Mouse (Mus musculus): ENCODE results near the gene Stard7. TPM values are rescaled to one million over a fixed set of nuclear protein-coding genes. Genes with fewer than 3 reads are reported as not detected.

Stard7 gene
- total RNA-seq, 2 experiments from 2014 or later = 88.9 to 152 TPM

DNA sequence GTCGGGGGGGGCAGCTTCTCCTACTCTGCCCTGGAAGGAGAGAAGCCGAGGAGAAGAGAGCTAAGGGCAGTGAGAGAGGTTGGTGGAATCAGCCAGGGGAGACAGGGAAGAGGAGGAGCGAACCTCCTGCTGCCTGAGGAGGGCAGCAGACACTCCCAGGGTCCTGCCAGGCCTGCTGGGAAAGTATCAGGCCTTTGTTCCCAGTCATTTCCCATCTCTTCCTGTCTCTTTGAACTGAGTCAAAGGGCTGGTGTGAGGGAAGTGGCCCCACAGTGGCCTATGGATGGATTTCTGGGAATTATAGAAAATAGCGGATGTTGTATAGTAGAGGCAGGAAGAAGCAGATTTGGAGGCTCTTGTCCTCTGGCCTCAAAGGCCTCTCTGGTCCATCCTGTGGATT lies 43.9 kb downstream of the Stard7 start:
- Histone ChIP-seq H3K4me3 (no peak overlapping the region), H3K27ac (no peak overlapping the region)
- intact Hi-C loops (cut with DNase I) = no loop called here
- no peak for DNase-seq
- TF ChIP-seq CTCF (IDR thresholded peaks at IDR 0.05) = peak; percentile 16; the same call in 1 of the 2 replicates

DNA sequence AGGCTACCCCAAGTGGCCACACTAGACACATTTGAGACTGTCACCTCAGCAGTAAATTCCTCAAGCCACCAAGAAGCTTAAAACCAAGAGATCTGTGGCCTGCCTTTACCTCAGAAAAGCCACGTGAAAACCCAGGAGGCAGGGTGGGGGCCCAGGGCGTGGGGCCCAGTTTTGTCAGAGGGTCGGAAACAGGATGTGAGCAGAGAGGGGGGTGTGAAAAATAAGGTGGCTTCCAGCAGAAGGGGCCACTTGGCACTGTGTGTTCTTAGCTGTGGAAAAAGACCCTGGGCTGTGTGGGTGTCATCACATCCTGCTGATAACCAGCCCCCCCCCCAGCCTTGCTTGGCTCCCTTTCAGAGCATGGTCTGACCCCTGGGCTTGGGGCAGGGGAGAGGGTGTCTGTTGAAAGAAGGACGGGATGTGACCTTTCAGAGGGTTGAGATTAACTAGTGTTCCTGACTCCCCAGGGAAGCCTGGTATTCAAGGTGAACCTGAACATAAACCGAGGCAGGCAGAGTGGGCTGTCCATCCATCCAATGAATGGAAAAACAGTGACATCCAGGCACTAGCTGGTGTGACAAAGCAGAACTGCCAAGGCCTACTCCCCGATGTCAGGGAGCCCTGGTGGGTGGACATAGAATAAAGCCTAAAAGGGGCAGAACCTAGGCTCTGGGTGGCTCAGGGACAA lies 44.6 kb downstream of the Stard7 start:
- H3K4me3 ChIP-seq = no peak overlapping the region
- no peak overlapping the region for H3K27ac ChIP-seq
- intact Hi-C loops (cut with DNase I) = no loop called here
- DNase-seq = no peak
- TF ChIP-seq CTCF (IDR thresholded peaks at IDR 0.05) = no peak

DNA sequence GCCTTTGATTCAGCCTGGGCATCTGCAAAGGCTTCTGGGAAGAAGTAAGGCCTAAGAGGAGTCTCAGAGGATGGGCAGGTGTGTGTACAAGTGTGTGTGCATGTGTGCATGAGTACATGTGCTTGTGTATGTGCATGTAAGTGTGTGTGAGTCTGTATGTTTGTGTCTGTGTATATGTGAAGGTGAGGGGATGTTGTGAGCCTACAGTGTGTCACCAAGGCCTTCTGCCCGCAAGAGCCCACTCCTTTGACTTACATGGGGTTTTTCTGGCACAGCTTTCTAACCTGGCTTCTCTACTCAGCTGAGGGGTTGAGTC lies 45.1 kb downstream of the Stard7 start:
- no peak overlapping the region for H3K27ac ChIP-seq
- DNase-seq = no peak

DNA sequence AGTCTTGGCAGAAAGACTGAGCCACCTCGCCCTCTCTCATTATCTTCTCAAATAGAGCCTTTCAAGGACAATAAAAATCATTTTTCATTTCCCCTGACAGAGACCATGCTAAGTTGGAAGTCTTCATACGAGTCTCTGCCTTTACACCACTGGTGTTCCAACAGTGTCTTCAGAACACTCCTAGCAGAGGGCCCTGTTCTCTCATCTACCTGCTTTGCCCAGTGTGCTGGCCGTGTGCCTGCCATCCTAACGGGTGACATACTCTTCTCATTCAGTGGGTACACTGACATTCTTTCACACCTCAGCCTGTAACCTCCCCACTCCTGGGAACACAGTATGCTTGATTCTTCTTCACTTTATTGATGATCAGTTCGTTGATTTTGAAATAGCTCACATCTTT lies 46.4 kb downstream of the Stard7 start:
- H3K27ac ChIP-seq = no peak overlapping the region
- intact Hi-C loops (cut with DNase I) = no loop called here
- peak; percentile 6 for DNase-seq
- H3K4me3 ChIP-seq = no peak overlapping the region
- TF ChIP-seq CTCF (IDR thresholded peaks at IDR 0.05) = no peak

More for the DNA sequence above, 45.1 kb downstream of the Stard7 start:
- TF ChIP-seq CTCF (IDR thresholded peaks at IDR 0.05) = no peak
- intact Hi-C loops (cut with DNase I) = no loop called here
- no peak overlapping the region for H3K4me3 ChIP-seq

DNA sequence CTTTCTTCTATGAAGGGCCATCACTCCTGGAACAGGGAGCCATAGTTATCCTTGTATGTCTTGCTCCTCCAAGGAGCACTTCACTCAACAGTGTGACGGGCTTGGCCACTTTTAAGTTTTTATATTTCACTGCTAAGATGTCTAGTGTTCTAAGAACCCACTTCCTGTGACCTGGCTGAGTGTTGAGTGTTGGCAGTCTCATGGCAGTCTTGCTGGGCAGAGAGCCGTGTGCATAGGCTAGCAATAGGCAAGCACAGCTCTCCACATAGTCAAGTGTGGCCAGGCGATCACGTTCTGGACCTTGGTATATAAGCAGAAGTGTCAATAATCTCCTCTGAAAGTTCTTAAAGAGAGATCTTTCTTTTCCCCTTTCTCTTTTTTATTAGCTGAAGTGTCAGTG lies 48.1 kb downstream of the Stard7 start:
- DNase-seq = peak; percentile 1
- intact Hi-C loops (cut with DNase I) = no loop called here
- no peak overlapping the region for H3K27ac ChIP-seq
- H3K4me3 ChIP-seq = no peak overlapping the region
- TF ChIP-seq CTCF (IDR thresholded peaks at IDR 0.05) = no peak

DNA sequence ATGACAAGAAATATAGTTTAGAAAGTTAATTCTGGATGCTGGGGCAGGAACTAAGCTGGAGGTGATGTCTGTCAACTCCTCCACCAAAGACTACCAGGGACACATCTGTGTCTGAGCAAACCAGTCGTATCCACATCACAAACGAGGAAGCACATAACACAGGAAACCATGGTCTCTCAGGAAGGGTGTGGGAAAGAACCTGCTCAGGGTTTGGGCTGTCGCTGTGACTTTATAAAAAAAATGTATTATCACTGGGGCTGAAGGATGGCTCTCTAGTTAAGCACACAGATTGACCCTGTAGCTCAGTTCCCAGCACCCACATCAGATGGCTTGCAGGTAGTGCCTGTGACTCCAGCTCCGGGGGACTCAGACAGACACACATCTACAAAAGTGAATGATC lies 49.1 kb downstream of the Stard7 start:
- intact Hi-C loops (cut with DNase I) = no loop called here
- Histone ChIP-seq H3K27ac (no peak overlapping the region), H3K4me3 (no peak overlapping the region)
- no peak for TF ChIP-seq CTCF (IDR thresholded peaks at IDR 0.05)
- DNase-seq = peak; percentile 6

DNA sequence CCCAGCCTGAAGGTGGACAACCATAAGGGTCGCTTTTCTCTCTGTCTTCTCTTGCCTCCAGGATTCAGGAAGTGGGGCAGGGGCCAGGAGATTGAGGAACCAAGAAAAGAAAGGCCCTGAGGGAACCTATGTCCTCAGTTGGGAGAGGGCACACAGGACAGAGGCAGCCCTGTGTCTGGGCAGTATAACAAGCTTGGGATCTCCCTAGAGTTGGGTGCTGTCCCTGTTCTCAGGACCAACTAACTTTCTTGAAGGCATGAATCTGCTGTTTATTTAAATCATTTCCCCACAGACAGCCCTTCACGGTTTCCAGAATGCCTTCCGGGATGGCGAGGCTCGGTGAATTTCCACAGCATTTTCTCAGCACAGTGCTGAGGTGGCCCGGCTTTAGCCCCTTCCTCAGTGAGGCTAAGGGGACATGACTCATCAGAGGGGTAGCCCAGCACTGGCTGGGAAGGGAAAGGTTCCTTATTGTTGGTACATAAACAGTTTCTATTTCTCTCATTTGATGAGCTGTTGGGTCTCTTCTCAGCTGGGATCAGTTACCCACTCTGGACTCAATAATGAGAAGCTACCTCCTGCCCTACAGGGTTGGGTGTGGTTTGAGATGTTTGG lies 52.8 kb downstream of the Stard7 start:
- no peak for TF ChIP-seq CTCF (IDR thresholded peaks at IDR 0.05)
- intact Hi-C loops (cut with DNase I) = no loop called here
- H3K4me3 ChIP-seq = no peak overlapping the region
- peak; percentile 8 for DNase-seq
- H3K27ac ChIP-seq = no peak overlapping the region

DNA sequence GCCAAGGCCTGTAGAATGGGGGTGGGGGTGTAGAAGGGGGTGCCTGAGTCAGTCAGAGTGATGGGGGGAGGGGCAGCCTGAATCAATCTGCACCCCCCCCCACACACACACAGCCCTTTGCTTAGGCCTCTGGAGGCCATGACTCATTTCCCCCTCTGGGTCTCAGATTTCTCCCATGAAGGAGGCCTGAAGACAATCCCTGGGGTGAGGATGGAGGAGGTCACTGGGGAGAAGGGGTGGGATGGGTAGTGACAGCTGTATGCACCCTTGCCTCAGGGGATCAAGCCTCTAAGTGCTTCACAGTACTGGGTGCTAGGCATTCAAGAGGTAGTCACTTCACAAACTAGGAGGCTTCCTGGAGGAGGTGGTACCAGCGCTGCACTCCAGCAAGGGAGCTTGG lies 53.6 kb downstream of the Stard7 start:
- TF ChIP-seq CTCF (IDR thresholded peaks at IDR 0.05) = no peak
- Histone ChIP-seq H3K4me3 (no peak overlapping the region), H3K27ac (no peak overlapping the region)
- peak; percentile 0 for DNase-seq
- intact Hi-C loops (cut with DNase I) = no loop called here

DNA sequence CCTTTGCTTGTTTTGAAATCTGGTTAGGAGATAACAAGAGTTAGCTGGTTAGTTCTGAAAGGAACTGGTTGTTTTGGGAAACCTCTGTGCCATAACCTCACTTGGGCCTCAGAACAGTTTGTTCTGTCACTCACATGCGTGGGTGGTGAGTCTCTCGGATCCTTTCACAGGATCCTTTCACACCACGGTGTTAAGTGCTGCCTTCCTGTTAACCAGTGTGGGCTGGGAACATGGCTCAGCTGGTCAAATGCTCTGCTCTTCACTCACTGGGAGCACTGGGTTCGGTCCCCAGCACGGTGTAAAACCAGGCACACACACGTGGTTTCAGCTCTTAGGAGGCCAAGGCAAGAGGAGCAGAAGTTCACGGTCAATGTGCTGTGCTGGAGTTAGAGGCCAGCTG lies 54.4 kb downstream of the Stard7 start:
- Histone ChIP-seq H3K27ac (no peak overlapping the region), H3K4me3 (no peak overlapping the region)
- DNase-seq = peak; percentile 3
- TF ChIP-seq CTCF (IDR thresholded peaks at IDR 0.05) = no peak
- intact Hi-C loops (cut with DNase I) = no loop called here

DNA sequence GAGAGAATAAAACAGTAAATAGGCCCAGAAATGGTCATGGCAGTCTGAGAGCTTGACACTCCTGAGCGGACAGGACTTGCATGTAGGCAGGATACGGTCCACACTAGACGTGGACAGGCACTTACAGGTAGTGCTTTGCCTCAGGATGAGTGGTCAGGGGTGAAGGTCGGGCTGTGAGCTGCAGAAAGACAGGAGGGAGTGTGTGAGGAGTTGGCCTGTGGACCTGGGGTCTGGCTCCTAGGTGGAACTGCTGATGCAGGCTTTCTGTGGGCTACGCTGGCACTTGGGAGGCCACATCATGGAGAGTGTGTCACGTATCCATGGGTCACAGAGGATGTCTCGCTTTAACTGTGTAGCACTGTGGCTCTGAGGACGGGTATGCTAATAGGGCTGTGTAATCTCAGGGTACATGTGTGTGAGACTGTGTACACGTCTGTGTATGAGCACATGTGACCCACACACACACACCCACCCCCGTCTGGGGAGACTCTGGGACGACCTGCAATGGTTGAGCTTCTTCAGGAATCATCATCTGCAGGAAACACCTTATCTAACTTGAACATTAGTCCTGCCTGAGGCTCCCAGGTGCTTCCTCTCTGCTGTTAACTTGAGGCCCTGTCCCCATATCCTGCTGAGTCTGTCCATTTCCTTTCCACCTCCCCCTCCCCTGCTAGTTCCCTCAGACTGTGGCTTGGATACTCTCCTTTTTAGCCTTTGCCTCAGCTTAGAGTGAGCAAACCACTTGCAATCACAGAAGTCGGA lies 58.3 kb downstream of the Stard7 start:
- H3K4me3 ChIP-seq = no peak overlapping the region
- intact Hi-C loops (cut with DNase I) = no loop called here
- TF ChIP-seq CTCF (IDR thresholded peaks at IDR 0.05) = no peak
- no peak overlapping the region for H3K27ac ChIP-seq
- peak; percentile 9 for DNase-seq

DNA sequence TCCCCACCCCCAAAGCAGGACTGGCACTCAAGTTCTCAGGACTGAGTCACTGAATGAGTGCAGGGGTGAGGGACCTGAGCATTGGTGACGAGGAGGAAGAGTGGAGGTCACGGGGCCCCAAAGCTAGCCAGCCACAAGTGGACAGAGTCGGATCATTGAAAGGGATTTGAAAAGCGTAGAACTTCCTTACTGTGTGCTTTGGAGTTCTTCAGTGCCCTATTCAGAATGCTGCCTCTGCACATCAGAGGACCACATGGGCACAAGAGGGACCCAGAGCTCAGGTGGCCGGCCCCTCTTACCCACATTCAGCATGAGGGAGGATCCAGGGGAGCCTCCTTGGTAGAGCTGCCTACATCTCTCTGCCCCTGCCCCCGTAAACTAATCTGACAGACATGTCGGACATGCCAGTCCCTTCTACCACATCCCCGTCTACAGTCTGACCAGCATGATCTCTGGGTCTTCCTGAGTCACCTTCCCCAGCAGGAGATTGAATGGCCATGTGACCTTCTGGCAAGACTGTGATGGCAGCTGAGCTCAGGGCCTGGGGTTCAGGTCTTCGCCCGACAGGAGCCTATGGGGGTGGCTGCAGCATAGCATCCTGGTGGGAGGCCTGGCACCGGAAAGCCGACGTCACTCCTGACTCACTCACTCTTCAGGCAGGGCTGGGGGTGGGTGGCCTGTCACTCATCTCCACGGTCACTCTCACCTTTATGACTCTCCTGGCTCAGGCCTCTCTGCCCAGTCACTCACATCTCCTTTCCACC lies 63.0 kb downstream of the Stard7 start:
- Histone ChIP-seq H3K4me3 (no peak overlapping the region), H3K27ac (no peak overlapping the region)
- peak; percentile 14 for DNase-seq
- TF ChIP-seq CTCF (IDR thresholded peaks at IDR 0.05) = no peak
- intact Hi-C loops (cut with DNase I) = no loop called here

DNA sequence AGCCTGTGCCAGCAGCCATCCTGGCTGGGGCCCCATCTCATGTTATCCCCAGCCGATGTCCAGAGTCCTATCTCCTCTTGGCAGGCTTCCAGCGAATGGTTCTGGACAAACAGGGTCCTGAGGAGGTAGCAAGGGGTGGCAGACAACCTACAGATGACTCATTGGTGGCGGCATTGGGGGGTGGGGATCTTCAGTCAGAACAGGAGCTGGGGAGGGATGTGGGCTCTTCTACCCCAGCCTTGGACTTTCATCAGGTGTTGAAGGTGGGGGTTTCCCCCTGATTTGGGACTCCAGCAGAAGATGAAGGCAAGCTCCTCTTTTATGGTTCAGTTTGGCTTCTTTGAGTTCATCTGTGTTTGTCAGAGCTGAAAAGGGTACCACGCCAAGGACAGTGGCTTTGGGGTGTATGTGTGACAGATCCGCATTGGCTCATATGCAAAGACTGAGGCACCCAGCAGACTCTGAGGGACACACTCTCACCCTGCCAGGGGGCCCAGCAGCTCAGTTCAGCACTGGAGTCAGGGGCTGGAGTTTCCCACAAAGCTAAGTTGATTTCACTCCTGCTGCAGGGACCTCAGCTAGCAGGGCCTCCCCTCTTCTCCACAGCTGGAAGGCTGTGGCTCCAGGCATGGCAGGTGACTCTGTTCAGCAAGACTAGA lies 64.1 kb downstream of the Stard7 start:
- Histone ChIP-seq H3K27ac (no peak overlapping the region), H3K4me3 (no peak overlapping the region)
- intact Hi-C loops (cut with DNase I) = no loop called here
- no peak for TF ChIP-seq CTCF (IDR thresholded peaks at IDR 0.05)
- DNase-seq = peak; percentile 20

Measured in gastrocnemius, adult 2 months (tissue).